Mouse (Mus musculus) heart, adult 2 months (tissue): ENCODE measurements around the gene Clec12b. TPM values are rescaled to one million over a fixed set of nuclear protein-coding genes. Genes with fewer than 3 reads are reported as not detected.

Experiments used
- DNase-seq, 2 experiments: peaks; one replicate each; pipeline ENCODE4 v3.0.0; 2021
- H3K27ac ChIP-seq: fragments of 200-600 bp; 2 replicates; pipeline ENCODE4 v1.8.1; 2022
- H3K27me3 ChIP-seq: fragments of 200-500 bp; 2 replicates; pipeline ENCODE4 v1.6.1; 2012; ENCODE audit warnings: mild to moderate bottlenecking, low read length, inconsistent platforms, mixed read lengths; ENCODE audit not compliant: control insufficient read depth, insufficient read depth
- H3K36me3 ChIP-seq: fragments of 200-500 bp; 2 replicates; pipeline ENCODE4 v1.6.1; 2012; ENCODE audit warnings: low read length, inconsistent platforms; ENCODE audit not compliant: control insufficient read depth, insufficient read depth
- H3K4me1 ChIP-seq: fragments of 200-500 bp; 2 replicates; pipeline ENCODE4 v1.6.1; 2011; ENCODE audit warnings: low read length; ENCODE audit not compliant: control insufficient read depth, insufficient read depth
- H3K4me3 ChIP-seq: fragments of 200-600 bp; 2 replicates; pipeline ENCODE4 v1.8.1; 2022
- H3K79me2 ChIP-seq: fragments of 200-500 bp; replicated peaks from 2 replicates; pipeline ENCODE4 v1.6.1; 2012; ENCODE audit warnings: mild to moderate bottlenecking, inconsistent platforms, low read length, moderate library complexity, mixed read lengths; ENCODE audit not compliant: control insufficient read depth, insufficient read depth
- H3K9ac ChIP-seq: fragments of 200-500 bp; 2 replicates; pipeline ENCODE4 v1.6.1; 2012; ENCODE audit warnings: low read depth, mild to moderate bottlenecking, control low read depth, inconsistent platforms, low read length, mixed read lengths
- CTCF ChIP-seq: fragments of 200-600 bp; IDR thresholded peaks from 2 replicates; pipeline ENCODE4 v1.8.1; 2022; ENCODE audit warnings: antibody characterized with exemption, mild to moderate bottlenecking, moderate library complexity
- EP300 ChIP-seq: fragments of 200-500 bp; IDR thresholded peaks from 2 replicates; pipeline ENCODE4 v1.6.1; 2011; ENCODE audit warnings: low read depth, low read length, control low read depth; ENCODE audit not compliant: insufficient read depth
- POLR2A ChIP-seq: fragments of 200-500 bp; IDR thresholded peaks from 2 replicates; pipeline ENCODE4 v1.6.1; 2011; ENCODE audit warnings: mild to moderate bottlenecking, low read depth, low read length, control low read depth; ENCODE audit not compliant: insufficient read depth
- WGBS: fragments of 180-500 bp; shearing (Covaris S2); methylation state at CpG from one replicate; pipeline ENCODE4 v1.1.7; 2018; 5-methylcytosine and 5-hydroxymethylcytosine counted together
- intact Hi-C: fragments of 180-260 bp; cut with DNase I; formaldehyde crosslinking; loops from one replicate; pipeline ENCODE4 v1.15.1; 2025
- polyA plus RNA-seq: library from polyadenylated mRNA; depleted of rRNA; stranded (reverse); fragments of >200 nt; gene quantifications from 2 replicates; pipeline ENCODE4 v1.2.3, GENCODE M21; 2012
- total RNA-seq, 2 experiments: library from RNA; stranded (reverse); gene quantifications; 2 replicates each; pipeline ENCODE4 v1.2.3; 2021

Clec12b gene
- total and polyA plus RNA-seq, 3 experiments, result 0.16 to 0.70 (median 0.23) TPM

DNA sequence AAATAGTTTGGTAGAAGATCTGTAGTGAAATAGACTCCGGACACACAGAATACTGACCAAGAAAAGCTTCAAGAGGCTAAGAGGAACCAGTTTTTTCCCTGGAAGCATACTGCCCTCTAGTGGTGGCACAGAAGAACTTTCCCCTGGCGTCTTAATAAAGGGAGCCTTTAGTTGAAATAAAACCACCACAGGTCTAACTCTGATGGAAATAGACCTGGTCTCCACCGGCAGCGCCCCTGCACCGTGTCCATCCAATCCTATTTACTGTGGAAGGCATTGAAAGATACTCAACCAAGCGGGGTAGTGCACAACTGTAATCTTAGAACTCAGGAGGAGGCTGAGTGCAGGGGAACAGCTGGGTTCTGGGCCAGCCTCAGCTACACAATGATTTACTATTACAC, 19.7 kb downstream of the Clec12b start:
- DNase-seq, result no peak
- no peak for TF ChIP-seq EP300
- TF ChIP-seq CTCF, result peak; percentile 99
- TF ChIP-seq POLR2A, result no peak
- intact Hi-C loops, result loop anchor here (1.0 to 10.0 kb wide), 4 partner anchors 34 to 513 kb away; partner anchors contain the start of gene 4922502D21Rik

DNA sequence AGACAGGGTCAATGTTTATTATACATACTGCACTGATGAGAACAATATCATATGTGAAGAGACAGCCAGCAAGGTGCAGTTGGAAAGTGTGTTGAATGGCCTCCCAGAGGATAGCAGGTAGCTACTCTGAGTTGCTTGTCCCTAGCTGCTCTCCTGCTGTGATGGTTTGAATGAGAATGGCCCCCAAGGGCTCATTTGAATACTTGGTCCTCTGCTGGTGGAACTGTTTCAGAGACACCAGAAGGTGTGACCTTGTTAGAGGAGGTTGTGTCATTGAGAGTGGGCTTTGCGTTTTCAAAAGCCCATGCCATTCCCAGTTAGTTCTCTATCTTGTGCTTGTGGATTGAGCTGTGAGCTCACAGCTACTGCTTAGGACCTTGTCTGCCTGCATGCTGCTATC, 21.7 kb downstream of the Clec12b start:
- no peak for DNase-seq
- Histone ChIP-seq H3K4me3 (no peak overlapping the region), H3K4me1 (no peaks in the 10 kb centered on the region), H3K27ac (no peak overlapping the region), H3K79me2 (no peaks in the 10 kb centered on the region), H3K9ac (no peak overlapping the region), H3K36me3 (no peaks in the 10 kb centered on the region), H3K27me3 (no peaks in the 10 kb centered on the region)
- TF ChIP-seq EP300 (no peak), POLR2A (no peak), CTCF (no peak)
- 28% methylated on average over 1 of the region's 1 CpGs for WGBS
- intact Hi-C loops, result loop anchor here (10.0 kb wide), 1 partner anchor 269 kb away; no protein-coding TSS in a partner anchor

More for the DNA sequence above, 19.7 kb downstream of the Clec12b start:
- Histone ChIP-seq H3K9ac (no peak overlapping the region), H3K27ac (no peak overlapping the region), H3K27me3 (no peaks in the 10 kb centered on the region), H3K4me1 (no peaks in the 10 kb centered on the region), H3K4me3 (no peak overlapping the region), H3K36me3 (no peaks in the 10 kb centered on the region), H3K79me2 (no peaks in the 10 kb centered on the region)
- WGBS, result 10% methylated on average over 6 of the region's 6 CpGs

DNA sequence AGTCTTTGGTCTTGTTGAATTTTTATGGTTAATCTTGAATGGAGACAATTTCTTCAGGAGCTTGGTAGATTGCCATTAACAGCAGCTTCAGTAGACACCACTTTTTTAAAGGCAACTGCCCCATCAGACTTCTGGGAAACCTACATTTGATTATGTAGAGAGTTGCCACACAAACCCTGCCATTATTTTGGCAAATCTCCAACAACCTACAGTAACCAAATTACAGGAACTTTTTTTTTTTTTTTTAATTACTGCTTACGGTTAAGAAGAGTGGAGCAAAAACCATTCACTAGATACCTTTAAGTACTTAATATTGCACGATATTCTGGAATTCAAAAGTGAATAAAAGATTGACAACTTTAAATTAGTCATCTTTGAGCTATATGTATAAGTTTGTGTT, 26.2 kb downstream of the Clec12b start:
- Histone ChIP-seq H3K27ac (no peak overlapping the region), H3K27me3 (no peaks in the 10 kb centered on the region), H3K4me3 (no peak overlapping the region), H3K36me3 (no peaks in the 10 kb centered on the region), H3K9ac (no peak overlapping the region), H3K79me2 (no peaks in the 10 kb centered on the region), H3K4me1 (no peaks in the 10 kb centered on the region)
- WGBS, result 83% methylated on average over 2 of the region's 2 CpGs
- no peak for DNase-seq
- intact Hi-C loops, result no loop called here
- TF ChIP-seq CTCF (no peak), EP300 (no peak), POLR2A (no peak)

DNA sequence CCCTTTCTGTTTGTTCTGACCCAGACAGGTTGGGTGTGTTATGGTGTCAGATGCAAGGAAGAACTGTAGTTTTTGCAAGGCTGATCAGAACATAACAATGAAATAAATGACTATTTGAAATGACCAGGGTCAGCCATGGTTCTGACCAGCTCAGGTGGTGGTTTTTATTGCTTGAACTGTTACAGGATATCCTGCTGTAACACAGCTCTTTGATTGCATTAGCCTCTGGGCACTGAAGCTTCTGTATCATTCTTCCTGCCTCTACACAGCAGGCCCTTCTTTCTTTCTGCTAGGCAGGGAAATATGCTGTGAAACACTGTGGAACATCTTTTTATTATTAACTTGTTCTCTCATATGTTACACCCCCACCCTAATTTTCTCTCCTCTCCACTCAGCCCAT, 29.2 kb downstream of the Clec12b start:
- Histone ChIP-seq H3K79me2 (no peaks in the 10 kb centered on the region), H3K4me3 (no peak overlapping the region), H3K36me3 (no peaks in the 10 kb centered on the region), H3K27ac (no peak overlapping the region), H3K27me3 (no peaks in the 10 kb centered on the region), H3K4me1 (no peaks in the 10 kb centered on the region), H3K9ac (no peak overlapping the region)
- DNase-seq, result no peak
- intact Hi-C loops, result no loop called here
- TF ChIP-seq EP300 (no peak), POLR2A (no peak), CTCF (no peak)

DNA sequence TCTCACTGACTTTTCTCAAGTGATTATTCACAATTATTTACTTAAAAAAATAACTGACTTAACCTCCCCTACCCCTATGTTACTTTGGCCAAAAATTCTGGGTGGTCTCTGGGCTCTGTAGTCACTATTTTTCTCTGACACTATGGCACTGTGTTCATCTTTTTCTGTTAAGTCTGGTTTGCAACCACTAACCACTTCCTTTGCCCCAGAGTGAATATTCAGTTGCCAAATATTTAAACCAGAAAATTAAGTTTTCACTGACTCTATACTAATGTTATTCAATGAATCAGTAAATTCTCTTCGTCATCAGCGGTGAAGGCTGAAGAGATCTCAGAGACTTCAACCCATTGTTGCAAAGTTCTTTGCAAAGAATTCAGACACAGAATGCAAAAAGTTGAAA, 29.9 kb downstream of the Clec12b start:
- Histone ChIP-seq H3K79me2 (no peaks in the 10 kb centered on the region), H3K4me1 (no peaks in the 10 kb centered on the region), H3K36me3 (no peaks in the 10 kb centered on the region), H3K27ac (no peak overlapping the region), H3K4me3 (no peak overlapping the region), H3K27me3 (no peaks in the 10 kb centered on the region), H3K9ac (no peak overlapping the region)
- TF ChIP-seq EP300 (no peak), POLR2A (no peak), CTCF (no peak)
- DNase-seq, result no peak
- 97% methylated on average over 2 of the region's 2 CpGs for WGBS
- intact Hi-C loops, result no loop called here

DNA sequence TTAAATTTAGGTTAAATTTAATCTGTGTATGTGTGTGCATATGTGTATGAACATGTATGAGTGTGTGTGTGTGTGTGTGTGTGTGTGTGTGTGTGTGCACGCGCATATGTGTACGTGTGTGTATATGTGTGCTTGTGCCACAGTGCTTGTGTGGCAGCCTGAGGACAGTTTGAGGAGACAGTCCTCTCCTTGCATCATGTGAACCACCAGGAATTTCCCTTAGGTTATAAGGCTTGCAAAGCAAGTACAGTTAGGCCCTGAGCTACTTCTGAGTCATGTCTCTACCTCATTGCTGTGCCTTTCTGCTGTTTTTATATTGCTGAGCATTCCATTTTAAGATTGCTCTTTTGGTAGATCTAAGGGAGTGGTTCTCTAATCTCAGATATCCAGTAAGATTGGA, 34.6 kb downstream of the Clec12b start:
- Histone ChIP-seq H3K27me3 (no peaks in the 10 kb centered on the region), H3K36me3 (no peaks in the 10 kb centered on the region), H3K79me2 (no peaks in the 10 kb centered on the region), H3K27ac (no peak overlapping the region), H3K4me1 (no peaks in the 10 kb centered on the region; the same call in 1 of the 2 replicates), H3K9ac (no peak overlapping the region), H3K4me3 (no peak overlapping the region)
- WGBS, result 89% methylated on average over 3 of the region's 3 CpGs
- intact Hi-C loops, result no loop called here
- no peak for DNase-seq
- TF ChIP-seq CTCF, result no peak
- no peak for TF ChIP-seq POLR2A
- TF ChIP-seq EP300, result no peak
